Mouse (Mus musculus) testis, postnatal 10 days (tissue): ENCODE results near the gene Cks2.

Experiments
- DNase-seq: peaks from one replicate; pipeline ENCODE4 v3.0.0; 2021; ENCODE audit warnings: low spot score

Cks2 gene

GRCm38 (mm10) chr13:51679332-51679731 lies 34.3 kb downstream of the Cks2 start:
- no peak for DNase-seq

- no peak for DNase-seq
Observed at GRCm38 (mm10) chr13:51681076-51681475, 36.0 kb downstream of the Cks2 start.

DNA sequence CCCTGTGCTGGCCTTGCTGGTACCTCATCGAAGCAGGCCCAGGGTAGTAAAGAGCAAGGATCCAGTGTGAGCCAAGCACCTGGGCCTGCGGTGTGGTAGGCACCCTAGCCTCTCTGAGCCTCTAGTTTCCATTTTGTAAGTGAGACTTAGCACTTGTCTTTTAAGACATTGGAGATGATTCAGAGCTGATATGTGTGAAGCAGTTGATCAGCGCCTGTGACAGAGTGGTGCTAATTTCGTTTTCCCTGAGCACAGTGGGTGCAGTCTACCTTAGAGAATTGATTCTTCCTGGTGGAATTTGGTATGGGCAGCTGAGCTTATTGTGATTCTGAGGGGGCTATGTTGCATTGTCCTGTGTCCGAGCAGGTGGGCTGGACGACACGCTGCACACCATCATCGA lies 36.6 kb downstream of the Cks2 start:
- DNase-seq, result no peak

GRCm38 (mm10) chr13:51685290-51685966 lies 40.4 kb downstream of the Cks2 start:
- no peak for DNase-seq

- no peak for DNase-seq
Observed at GRCm38 (mm10) chr13:51686966-51687365, 41.9 kb downstream of the Cks2 start.

DNA sequence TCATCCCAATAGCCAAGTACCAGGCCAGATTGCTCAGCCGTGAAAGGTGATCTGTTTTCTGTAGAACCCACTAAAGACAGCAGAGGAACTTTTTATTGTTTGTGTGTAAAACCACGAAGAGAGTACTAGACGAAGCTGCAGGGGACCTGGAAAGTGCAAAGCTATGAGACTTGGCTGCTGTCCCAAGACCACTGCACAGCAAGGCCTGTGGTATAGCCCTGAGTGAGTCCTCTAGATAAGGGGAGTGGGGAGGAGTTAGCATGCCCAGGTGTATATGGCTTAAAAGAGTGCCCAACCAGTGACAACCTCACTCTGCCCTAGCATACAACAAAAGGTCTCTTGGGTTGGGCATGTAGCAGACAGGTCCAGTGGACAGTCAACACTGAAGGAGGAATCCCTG lies 43.7 kb downstream of the Cks2 start:
- no peak for DNase-seq

GRCm38 (mm10) chr13:51696481-51696880 lies 51.4 kb downstream of the Cks2 start:
- DNase-seq, result no peak

DNA sequence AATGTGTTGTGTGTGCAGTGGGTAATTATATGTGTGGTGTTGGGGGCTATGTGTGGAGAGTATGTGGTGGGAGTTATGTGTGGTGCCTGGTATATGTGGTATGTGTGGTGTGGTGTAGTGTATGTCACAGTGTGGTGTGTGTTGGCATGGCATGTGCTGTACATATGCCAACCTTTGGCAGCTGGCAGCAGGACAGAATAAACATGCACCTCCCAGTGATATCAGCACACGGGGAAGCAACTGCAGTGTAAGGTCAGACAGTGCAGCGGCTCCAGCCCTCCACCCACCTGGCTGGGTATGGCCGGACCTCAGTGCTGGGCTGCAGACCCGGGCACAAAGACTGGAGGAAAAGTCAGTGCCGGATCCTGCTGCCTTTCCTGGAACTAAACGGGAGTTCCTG lies 52.4 kb downstream of the Cks2 start:
- no peak for DNase-seq

- DNase-seq, result no peak
Observed at GRCm38 (mm10) chr13:51697897-51698296, 52.9 kb downstream of the Cks2 start.

DNA sequence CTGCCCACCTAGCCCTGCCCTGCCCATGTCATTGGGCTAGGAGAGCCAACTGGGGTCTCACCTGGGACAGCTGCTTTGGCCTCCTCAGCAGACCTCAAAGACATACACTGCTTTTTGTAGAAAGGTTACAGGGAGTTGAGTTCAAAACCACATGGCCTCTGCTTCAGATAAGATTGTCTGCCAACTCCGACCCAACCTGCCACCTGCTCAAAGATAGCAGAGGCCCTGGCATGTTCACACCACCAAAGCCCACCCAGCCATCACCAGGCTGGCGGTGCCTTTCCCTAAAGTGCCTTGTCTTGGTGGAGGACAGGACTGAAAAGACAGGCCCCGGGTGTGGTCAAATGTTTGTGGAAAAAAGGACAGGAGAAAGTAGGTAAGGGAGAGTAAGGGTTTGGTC lies 53.3 kb downstream of the Cks2 start:
- no peak for DNase-seq
